Mouse (Mus musculus): ENCODE data around the gene Gba2.

Gene Gba2

DNA sequence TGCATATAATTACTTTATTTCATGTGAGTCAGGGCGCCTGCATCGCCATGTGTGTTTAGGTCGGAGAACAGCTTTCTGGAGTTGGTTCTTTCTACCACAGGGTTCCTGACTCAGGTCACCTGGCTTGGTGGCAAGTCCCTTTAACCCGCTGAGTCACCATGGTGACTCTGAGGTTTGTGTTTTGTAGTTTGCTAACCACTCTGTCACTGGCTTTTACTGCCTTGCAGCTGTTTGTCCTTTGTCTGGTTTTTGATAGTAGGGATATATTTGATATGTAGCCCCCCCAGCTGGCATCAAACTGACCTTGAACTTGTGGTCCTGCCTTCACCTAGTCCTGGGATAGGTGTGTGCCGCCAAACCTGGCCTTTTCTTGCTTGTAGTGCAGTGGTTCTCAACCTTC lies 3.6 kb upstream of the Gba2 start:
- intact Hi-C loops (cut with DNase I): no loop called here

DNA sequence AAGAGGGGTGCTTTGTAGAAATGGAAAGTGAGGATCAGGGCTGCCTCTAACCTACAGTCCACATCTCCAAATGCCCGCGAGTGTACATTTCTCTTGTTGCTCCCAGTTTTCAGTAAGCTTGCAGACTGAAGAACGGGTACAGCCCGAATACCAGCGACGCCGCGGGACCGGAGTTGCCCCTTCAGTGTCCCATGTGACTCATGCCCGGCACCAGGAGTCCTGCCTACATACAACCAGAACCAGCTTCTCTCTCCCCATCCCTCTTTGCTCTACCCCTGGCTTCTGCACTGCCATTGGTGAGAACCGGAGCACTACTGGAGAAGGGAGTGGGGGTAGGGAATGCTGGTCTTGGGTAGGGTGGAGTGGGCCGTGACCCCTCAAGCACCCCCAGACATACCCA lies 2.7 kb upstream of the Gba2 start:
- intact Hi-C loops (cut with DNase I): no loop called here

DNA sequence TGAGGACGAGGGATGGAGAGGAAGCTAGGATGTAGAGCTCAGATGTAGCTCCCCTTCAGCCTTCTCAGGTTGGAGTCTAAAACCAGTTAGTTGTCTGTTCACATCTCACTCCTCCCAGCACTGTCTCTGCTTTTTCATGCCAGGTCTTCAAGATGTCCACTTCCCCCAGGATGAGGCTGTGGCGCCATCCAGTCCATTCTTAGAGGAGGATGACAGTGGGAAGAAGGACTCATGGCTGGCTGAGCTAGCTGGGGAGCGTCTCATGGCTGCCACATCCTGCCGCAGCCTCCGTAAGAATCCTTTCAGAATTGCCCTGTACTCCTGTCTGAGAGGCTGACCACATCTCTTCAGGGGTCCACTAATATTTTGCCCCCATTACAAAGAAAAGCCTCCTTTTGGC lies 2.0 kb upstream of the Gba2 start:
- intact Hi-C loops (cut with DNase I): no loop called here

DNA sequence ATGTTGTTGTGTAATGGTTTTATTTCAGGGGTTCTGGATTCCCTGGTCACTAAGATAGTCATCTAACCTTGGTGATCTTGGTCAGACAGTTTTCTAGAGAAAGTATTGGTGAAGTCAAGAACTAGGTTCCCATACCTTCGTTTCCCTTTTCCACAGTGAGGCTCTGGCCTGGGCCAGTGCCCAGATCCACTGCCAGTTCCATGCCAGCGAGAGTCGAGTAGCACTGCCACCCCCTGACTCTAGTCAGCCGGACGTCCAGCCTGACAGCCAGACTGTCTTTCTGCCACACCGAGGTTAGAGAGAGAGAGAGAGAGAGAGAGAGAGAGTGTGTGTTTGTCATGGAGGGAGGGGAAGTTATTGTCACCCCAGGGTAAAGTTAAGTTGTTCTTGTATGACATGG lies 1.1 kb upstream of the Gba2 start:
- intact Hi-C loops (cut with DNase I): loop anchor here (5.0 kb wide), 1 partner anchor 47 kb away; no protein-coding TSS in a partner anchor

DNA sequence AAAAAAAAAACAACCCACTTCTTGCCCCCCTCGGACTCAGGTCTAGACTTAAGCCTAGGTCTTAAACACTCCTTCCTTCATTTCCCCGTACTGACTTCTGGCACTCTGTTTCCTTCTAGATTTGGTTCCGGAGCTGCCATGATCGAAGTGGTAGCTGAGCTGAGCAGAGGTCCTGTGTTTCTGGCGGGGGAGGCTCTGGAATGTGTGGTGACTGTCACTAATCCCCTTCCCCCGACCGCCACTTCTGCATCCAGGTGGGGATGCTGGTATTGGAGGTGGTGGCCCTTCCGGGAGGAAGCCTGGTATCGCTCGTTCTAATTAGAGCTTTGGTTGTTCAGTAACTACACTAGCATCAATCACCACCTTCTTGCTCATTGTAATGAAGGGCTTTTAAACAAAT lies 583 bp upstream of the Gba2 start:
- intact Hi-C loops (cut with DNase I): loop anchor here (5.0 kb wide), 1 partner anchor 47 kb away; no protein-coding TSS in a partner anchor

DNA sequence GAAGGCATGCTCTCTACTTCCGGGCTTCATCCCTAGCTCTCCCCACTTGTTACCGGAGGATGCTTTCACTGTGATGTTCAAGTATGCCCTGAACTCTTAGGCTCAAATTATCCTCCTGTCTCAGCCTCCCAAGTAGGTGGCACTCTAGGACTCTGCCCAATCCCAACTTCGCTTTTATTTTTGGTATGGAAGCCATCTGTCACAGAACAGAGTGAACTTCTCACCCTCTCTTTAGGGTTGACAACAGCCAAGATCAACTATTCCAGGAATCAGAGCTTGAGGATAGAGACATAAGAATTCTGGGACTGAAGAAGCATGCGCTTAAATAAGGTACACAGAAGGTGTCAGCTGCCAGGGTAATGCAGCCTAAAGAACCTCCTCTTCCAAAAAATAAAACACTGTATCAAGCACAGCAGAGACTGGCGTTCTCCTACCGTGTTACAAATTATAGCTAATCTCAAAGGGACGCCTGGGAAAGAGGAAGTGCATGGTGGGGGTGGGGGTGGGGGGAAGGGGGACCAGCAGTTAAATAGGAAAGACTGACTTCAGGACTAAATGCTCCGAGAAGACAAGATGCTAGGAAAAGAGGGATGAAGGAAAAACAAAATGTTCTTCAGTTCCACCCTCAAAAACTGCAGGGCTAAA lies 1.3 kb downstream of the Gba2 start:
- intact Hi-C loops (cut with DNase I): loop anchor here (5.0 kb wide), 1 partner anchor 45 kb away; no protein-coding TSS in a partner anchor

DNA sequence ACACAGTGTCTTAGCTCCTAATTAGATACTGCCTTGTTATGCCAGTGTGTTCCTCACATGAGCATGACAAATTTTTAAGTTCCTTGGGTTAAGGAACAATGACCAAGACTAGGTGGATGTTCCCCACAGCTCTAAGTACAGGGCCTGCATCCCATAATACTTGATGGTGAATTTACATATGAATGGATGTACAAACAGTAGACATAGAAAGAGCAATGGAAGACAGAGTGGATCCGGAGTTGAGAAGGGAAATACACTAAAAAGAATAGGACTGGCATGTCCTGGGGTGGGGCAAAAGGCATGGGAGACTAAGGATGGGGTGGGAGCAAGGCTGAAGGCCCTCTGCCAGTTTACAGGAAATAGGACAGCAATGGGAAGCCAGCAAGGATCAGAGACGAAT lies 3.3 kb downstream of the Gba2 start:
- intact Hi-C loops (cut with DNase I): loop anchor here (5.0 kb wide), 1 partner anchor 43 kb away; no protein-coding TSS in a partner anchor

DNA sequence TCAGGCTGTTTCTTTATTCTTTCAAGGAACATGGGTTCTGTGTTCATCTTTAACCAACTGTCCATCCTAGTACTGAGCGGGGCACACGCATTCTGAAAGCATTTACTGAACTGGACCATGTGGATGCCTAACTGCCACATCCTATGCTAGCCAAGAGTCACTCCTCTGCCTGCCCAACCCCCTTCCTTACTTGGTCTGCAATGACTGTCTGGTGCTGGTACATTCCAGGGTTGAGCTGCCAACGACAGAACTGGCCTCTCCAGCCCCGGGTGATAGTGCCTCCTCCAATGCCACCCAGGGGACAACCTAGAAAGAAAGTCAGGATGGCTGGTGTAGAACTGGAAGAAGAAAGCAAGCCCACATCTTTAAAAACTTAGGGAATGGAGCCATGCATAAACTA lies 5.1 kb downstream of the Gba2 start:
- intact Hi-C loops (cut with DNase I): no loop called here

DNA sequence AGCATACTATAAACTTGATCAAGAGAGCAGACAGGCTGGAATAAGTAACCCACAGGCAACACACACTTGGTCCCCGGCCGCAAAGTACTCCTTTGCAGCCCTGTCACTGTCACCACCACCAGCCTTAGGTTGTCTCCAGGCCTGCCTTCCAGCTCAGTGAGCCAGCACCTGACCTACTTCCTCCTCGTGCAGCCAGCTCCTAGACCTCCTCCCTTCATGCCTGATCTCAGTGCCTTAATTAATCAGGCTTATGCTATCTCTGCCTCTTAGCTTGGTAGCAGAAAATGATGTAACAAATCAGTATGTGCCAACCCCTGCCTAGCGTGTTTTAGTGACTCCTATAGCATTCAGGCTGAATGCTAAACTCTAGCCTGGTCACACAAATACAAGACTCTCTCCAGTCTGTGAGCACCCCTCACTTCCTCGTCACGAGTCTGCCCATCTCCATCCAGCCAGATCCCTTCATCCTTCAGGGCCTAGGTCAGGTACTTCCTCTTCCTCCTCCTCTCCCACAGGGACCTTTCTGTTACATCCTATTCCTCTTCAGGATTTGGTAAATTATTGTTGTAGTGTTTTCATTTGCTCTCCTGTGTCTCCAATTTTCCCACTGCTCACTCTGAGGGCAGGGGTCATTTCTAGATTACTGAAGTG lies 7.2 kb downstream of the Gba2 start:
- intact Hi-C loops (cut with DNase I): no loop called here

DNA sequence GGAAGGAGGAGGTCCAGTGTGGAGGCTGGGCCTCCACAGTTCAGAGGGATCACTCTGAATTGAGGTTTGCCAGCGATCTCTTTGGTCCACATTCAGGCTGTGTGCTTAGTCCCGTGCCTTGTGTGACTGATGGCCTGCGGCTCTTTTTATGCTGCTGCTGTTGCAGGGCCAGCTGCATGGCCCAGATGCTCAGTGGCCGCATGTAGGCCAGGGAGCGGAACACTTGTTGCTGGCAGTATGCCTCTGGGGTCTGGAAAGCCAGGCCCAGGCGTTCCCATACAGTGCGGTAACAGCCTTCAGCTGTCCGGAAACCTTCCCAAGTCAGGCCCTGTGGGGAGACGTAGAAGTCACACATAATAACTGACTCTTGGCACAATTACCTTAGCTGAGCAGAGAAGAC lies 11.5 kb downstream of the Gba2 start:
- intact Hi-C loops (cut with DNase I): no loop called here

DNA sequence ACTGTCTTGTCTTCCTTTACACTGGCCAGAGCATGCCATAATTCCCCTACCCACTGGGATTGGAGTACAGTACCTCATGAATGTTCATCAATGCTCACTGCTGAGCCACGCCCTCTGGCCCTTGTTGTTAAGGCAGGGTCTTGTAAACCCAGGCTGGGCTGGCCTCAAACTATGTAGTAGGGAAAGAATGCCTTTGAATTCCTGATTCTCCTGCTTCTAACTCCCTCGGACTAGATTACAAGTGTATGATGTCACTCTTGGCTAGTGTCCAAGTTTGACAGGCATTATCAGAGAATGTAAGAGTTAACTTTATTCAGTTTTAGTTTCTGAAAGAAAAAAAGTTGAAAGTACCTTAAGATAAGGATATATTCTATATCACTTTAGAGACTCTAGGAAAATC lies 14.4 kb downstream of the Gba2 start:
- intact Hi-C loops (cut with DNase I): no loop called here

DNA sequence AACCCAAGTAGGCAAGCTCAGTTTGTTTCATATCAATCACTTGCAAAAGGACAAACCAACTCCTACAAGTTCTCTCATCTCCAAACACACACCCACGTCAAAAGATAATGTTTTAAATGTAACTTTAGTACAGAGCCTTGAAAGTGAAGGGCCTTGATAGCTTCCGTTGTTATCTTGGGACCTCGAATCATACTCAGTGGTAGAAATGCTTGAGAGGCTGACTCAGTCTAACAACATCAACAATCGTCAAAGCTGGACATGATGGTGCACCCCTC lies 15.1 kb downstream of the Gba2 start:
- intact Hi-C loops (cut with DNase I): no loop called here

DNA sequence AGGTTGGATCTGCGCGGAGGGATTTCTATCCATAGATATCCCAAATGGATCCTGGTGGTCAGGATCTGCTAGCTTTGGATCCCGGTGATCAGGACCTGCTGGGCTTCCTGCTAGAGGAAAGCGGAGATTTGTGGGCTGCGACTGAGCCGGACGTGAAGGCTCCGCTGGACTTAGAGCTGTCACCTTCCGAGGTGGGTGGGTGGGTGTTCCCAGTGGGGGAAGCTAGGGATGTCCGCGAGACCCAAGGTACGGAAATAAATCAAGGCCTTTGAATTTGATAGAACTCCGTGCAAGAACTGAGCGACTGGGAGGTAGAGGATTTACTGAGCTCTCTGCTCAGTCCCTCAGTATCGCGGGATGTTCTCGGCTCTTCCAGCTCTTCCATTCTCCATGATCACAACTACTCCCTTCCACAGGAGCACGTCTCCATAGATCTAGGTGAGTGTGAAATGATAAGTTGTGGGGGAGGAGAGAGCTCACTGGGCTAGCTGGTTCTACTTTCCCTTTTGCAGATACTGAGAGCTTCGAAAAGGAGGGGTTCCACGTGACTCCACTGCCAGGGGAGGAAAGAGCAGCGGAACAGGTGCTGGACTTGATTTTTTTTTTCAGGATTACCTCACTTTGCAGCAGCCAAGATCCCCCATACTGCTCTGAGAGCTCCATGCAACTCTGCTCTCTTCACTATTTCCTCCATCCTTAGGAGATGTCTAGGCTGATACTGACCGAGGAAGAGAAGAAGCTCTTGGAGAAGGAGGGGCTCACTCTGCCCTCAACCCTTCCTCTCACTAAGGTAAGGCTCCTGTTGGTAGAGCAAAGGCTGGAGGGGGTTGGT lies 15.7 kb downstream of the Gba2 start:
- intact Hi-C loops (cut with DNase I): no loop called here

DNA sequence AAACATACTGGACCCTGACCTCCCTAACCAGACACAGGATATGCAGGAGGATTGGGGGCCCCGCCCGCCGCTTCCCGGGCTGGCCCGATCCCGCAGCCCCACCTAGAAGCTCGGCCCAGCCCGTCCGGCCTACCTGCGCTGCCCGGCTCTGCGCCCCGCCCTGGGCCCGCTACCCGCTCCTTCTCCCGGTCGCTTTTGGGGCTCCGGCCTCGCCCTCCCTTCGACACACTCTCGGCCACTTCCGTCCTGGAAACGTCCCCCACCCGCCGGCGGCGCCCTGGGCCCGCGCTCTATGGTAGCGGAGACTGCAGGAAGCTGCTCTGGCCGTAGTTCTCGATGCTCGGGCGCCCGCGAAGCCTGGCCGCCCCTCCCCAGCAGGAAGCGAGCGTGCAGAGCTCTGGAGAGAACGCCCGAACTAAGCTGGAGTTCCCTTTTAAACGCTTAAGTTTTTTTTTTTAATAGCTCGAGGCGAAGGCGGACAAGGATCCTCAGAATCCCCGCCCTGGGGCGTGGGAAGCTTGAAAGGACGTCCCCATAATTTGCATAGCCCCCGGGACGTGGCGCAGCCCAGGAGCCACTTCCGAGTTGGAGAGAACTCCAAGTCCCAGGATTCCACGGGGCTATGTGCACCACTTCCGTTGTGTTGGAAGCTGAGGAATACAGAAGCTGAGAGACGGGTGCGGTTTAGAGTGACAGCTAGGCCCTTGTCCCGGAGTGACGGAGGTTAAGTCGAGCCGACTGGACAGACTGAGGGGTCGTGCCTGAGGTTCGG lies 16.5 kb downstream of the Gba2 start, which contains the start of the genes Creb3 and Tln1:
Gene Creb3 (plus strand): TSS at position 336 of the 772 bp plus-strand sequence.
Gene Tln1 (minus strand): TSS at position 695 of the 772 bp plus-strand sequence.
- intact Hi-C loops (cut with DNase I): no loop called here

DNA sequence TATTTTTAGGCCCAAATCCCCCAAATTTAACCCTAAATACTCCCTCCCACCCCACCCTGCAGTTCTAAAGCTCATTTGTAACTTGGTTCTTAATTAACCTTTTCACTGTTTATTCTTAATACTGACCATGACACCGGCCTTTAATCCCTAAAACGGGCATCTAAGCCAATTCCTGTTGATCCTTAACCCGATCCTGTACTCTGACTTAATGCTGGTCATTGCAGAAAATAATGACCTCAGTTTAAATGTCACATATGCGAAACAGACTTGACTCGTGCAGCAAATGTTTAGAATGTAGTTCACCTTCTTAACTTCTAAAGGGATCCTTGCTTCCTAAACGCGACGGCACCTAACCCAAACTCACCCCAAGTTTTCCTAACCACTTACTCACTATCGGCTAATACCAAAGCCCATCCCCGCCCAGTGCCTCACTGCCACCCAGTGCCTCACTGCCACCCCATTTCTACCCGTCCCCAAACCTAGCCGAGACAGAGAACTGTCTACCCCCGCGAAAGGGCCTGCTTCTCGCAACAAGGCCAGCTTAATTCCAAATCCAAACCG lies 17.2 kb downstream of the Gba2 start:
- intact Hi-C loops (cut with DNase I): no loop called here

DNA sequence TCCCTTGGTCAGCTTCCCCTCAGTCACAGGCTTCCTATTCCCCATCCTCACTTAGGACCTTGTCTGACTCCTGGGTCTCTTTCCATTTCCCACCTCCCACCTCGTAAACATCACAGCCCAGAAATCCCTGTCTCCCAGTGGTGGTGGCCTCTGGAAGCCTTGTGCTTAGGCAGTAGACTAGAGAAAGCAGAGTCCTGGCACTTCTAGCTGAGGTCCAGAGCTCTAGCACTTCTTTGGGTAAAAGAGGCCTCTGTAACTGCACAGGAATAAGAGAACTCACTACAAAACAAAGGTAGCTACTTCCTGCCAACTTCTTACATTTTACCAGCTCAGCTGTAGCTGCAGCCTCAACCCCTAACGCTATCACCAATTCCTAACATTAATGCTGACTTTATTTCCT lies 17.7 kb downstream of the Gba2 start:
- intact Hi-C loops (cut with DNase I): no loop called here

DNA sequence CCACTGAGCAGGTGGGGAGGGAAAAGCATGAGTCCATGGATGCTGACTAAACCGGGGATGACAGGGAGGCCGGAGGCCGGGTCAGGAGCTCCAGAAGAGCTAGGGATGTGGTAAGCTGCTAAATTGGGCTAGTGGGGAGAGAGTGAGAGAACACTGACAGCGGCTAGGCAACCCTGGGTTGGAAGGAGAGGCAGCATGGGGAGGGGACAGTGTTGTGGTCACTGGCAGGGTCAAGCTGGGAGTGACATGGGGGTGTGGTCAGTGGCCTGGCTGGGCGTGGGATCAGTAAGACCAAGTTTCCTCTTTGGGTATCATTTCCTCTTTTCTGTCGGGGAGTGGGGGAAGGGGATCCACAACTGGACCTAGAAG lies 18.4 kb downstream of the Gba2 start:
- intact Hi-C loops (cut with DNase I): no loop called here

DNA sequence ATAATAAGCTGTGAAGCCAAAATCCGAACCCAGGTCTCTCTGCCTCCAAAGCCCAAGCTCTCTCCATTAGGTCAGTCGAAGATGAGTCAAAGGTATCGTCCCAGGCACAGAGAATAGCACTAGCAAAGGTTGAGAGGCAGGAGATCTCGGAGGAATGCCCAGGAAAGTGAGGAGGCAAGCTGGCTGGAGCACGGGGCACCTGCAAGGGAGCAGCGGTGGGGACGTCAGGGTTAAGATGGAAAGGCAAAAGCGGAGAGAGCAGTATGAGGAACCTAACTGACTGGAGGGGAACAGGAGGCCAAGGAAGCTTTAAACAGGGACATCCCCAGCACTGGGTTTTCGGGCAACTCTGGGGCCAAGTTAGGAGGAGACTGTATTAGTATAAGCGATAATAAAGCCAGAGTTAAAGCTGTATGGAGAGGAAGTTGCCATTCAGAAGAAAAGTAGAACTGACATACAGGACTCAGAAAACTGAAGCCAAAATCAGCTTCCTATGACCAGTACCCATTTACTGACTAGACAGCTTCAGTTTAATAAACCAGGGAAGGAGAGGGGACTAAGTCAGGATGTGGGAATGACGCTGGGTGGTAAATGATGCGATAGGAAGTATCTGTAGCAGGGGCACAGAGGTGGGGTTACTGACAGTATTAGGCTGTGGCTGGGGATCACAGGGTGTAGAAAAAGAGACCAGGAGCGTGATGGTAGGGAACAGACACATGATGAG lies 19.0 kb downstream of the Gba2 start:
- intact Hi-C loops (cut with DNase I): no loop called here

DNA sequence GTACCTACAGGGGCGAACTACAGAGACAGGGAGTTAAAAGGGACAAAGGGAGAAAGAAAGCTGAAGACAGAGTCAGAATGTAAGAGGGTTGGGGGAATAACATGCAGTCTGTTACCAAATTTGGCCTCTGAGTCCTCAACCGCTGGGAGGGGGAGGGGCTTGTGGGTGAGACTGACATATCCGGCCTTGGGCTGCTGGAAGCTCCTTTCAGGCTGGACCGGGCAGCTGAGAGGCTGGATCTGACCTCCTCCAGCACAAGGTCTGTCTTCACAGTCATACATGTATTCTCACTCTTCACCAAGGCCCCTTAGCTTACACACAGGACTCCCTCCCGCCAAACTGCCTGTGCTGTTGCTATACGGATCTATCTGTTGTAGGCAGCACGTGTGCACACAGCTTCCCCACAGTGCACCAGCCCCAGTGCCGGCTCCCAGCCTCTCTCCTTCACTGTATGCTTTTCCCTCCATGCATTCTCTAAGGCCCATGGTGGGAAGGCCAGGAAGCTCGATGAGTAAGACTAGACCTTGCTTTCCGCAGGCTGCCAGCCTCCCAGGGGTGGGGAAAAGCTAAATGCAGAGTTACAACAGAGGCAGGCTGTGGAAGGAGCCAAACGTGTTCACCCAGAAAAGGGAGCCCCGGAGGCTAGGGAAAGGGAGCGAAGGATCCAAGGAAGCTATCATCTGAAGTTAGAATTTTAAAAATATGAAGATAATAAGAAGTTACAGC lies 19.9 kb downstream of the Gba2 start:
- intact Hi-C loops (cut with DNase I): no loop called here

DNA sequence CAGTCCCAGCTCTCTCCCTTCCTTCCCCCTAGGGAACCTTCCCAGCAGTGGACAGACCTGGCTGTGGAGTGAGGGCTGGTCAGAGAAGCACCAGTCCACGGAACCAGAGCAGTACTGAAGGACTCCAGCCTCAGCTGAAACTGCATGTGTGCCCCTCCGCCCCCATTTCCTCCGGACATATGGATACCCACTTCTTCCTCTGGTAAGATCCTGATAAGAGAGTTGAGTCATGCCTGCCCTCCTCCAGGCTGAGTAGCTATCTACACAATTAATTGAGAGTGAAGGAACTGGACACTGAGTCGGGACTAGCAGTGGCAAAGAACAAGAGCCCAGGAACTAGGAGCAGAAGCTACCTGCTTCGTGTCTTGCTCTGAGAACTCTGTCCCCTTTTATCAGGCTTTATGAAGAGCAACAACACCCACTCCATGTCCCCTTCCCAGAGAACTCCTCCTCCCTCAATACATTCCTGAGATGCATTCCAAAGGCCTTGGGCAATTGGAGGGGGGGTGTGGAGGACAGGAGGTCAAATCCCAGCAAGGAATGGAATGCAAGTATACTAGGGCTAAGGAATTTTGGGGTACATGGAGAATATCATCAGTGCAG lies 20.5 kb downstream of the Gba2 start:
- intact Hi-C loops (cut with DNase I): no loop called here
